Mouse (Mus musculus) stomach, embryonic 16.5 days (tissue): Measurements from ENCODE around the gene Rhag. TPM values are rescaled to one million over a fixed set of nuclear protein-coding genes. Genes with fewer than 3 reads are reported as not detected.

ENCODE experiments used
- ATAC-seq: fragments of 200-750 bp; cut with Nextera tagmentation; 2 replicates; pipeline ENCODE4 v1.8.0; 2017; ENCODE audit warnings: moderate number of reproducible peaks, moderate TSS enrichment; ENCODE audit not compliant: insufficient read depth, low FRiP score
- H3K27ac ChIP-seq: fragments of 300-500 bp; sonication (generic); 2 replicates; pipeline ENCODE4 v1.5.1; 2014; ENCODE audit warnings: low read length
- H3K27me3 ChIP-seq: fragments of 300-500 bp; sonication (generic); 2 replicates; pipeline ENCODE4 v1.6.1; 2014; ENCODE audit warnings: low read length, control low read depth, mixed read lengths; ENCODE audit not compliant: control insufficient read depth, insufficient read depth
- H3K36me3 ChIP-seq: fragments of 300-500 bp; sonication (generic); 2 replicates; pipeline ENCODE4 v1.6.1; 2014; ENCODE audit warnings: low read length; ENCODE audit not compliant: control insufficient read depth, insufficient read depth
- H3K4me1 ChIP-seq: fragments of 300-500 bp; sonication (generic); 2 replicates; pipeline ENCODE4 v1.6.1; 2014; ENCODE audit warnings: low read length, control low read depth, mixed read lengths; ENCODE audit not compliant: control insufficient read depth, insufficient read depth
- H3K4me2 ChIP-seq: fragments of 300-500 bp; sonication (generic); 2 replicates; pipeline ENCODE4 v1.6.1; 2014; ENCODE audit warnings: low read depth, low read length, mixed read lengths
- H3K4me3 ChIP-seq: fragments of 300-500 bp; sonication (generic); replicated peaks from 2 replicates; pipeline ENCODE4 v1.5.1; 2014; ENCODE audit warnings: mild to moderate bottlenecking, low read length
- H3K9ac ChIP-seq: fragments of 300-500 bp; sonication (generic); 2 replicates; pipeline ENCODE4 v1.6.1; 2014; ENCODE audit warnings: low read length
- H3K9me3 ChIP-seq: fragments of 300-500 bp; sonication (generic); replicated peaks from 2 replicates; pipeline ENCODE4 v1.6.1; 2016; ENCODE audit warnings: low read length, control low read depth; ENCODE audit not compliant: control insufficient read depth
- WGBS: fragments of 180-500 bp; shearing (Covaris S2); extraction: QIAGEN DNeasy Blood & Tissue Kit; methylation state at CpG from one replicate; pipeline ENCODE4 v1.1.7; 2014; 5-methylcytosine and 5-hydroxymethylcytosine counted together
- polyA plus RNA-seq: library from polyadenylated mRNA; unstranded; fragments of >200 nt; fragmentation: Nextera tagmentation; extraction: Ambion mirVana; gene quantifications from 2 replicates; pipeline ENCODE4 v1.2.1, GENCODE M21; 2015

The Rhag gene
- polyA plus RNA-seq, 1 experiment from 2014 or later, result 10.6 TPM

DNA sequence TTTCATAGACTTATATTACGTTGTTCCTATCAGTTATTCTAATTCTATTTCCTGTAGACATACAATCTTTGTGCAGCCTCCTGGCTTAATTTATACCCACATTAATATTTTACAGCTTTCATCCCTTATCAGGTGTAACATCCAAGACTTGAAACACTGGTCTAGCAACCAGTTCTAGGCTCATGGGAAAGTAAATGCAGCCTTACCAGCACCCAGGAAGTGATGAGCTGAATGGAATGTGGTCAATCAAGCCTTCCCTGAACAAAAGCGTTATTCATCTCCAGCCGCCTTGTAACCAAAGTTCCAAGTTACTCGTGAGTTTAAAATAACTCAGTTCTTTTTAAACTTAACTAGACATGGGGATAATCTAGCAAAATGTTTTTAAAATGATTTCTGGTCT is 74.2 kb downstream of the Rhag start:
- 66% methylated on average over 4 of the region's 4 CpGs for WGBS
- ATAC-seq, result 0 out of 2 replicates have a peak, but pooled peaks have one; percentile 48

DNA sequence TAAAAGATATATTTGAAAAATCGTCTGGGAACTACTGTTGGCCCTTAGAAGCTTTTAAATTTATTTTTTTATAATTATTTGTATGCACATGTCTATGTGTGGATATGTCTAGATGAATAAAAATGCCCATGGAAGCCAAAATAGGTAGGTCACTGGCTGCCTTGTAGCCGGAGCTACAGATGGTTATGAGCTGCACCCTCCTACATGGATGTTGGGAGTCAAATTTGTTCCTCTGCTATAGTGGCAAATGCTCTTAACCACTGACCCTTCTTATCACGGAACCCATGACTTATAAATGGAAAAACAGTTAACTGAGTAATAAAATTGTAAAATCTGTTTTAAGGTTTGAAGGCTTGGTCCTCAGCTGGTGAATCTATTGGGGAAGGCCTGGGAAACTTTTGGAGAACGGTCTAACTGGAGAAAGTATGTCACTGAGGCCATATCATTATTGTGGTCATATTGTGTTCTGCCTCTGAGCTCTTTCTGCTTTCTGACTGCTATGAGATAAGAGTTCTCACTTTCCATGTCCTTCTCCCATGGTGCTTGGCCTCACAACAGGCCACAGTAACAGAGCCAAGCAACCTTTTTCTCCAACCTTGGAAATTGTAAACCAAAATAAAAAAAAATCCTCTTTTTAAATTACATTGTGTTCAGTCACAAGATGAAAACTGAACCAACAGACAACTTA is 77.1 kb downstream of the Rhag start:
- no peaks in the 10 kb centered on the region for H3K36me3 ChIP-seq

More for the DNA sequence above, 74.2 kb downstream of the Rhag start:
- Histone ChIP-seq H3K4me2 (no peak overlapping the region), H3K4me1 (no peaks in the 10 kb centered on the region), H3K27me3 (no peaks in the 10 kb centered on the region), H3K9ac (no peak overlapping the region), H3K36me3 (no peaks in the 10 kb centered on the region), H3K9me3 (no peaks in the 10 kb centered on the region), H3K4me3 (no peak overlapping the region), H3K27ac (no peak overlapping the region; the same call in 1 of the 2 replicates)

More for the DNA sequence above, 77.1 kb downstream of the Rhag start:
- H3K27ac ChIP-seq, result no peak overlapping the region
- no peaks in the 10 kb centered on the region for H3K9me3 ChIP-seq
- no peak overlapping the region for H3K4me2 ChIP-seq
- 79% methylated on average over 4 of the region's 4 CpGs for WGBS
- H3K9ac ChIP-seq, result no peak overlapping the region
- H3K4me3 ChIP-seq, result no peak overlapping the region
- ATAC-seq, result no peak
- no peaks in the 10 kb centered on the region for H3K4me1 ChIP-seq
- H3K27me3 ChIP-seq, result no peaks in the 10 kb centered on the region

Other genes with a start within 250 kb of the Rhag start
- not detected in 2 replicates for gene Esp6, start 249.6 kb upstream of the Rhag start, polyA plus RNA-seq
- not detected in 2 replicates for gene Esp4, start 212.5 kb upstream of the Rhag start, polyA plus RNA-seq
- gene Esp3, start 179.1 kb upstream of the Rhag start, polyA plus RNA-seq, result not detected in 2 replicates
- not detected in 2 replicates for gene Esp1, start 84.0 kb upstream of the Rhag start, polyA plus RNA-seq
- not detected in 2 replicates for gene Crisp2, start 4.1 kb upstream of the Rhag start, polyA plus RNA-seq
- gene 9130008F23Rik, start 69.4 kb downstream of the Rhag start, polyA plus RNA-seq, result 6.6 and 6.9 TPM in 2 replicates
- not detected in 2 replicates for gene Glyatl3, start 103.2 kb downstream of the Rhag start, polyA plus RNA-seq
- gene Mut, start 123.6 kb downstream of the Rhag start, polyA plus RNA-seq, result 42.8 and 44.7 TPM in 2 replicates
- gene Cenpq, start 123.9 kb downstream of the Rhag start, polyA plus RNA-seq, result 18.6 TPM in 2 replicates